In the genomic region with DNA sequence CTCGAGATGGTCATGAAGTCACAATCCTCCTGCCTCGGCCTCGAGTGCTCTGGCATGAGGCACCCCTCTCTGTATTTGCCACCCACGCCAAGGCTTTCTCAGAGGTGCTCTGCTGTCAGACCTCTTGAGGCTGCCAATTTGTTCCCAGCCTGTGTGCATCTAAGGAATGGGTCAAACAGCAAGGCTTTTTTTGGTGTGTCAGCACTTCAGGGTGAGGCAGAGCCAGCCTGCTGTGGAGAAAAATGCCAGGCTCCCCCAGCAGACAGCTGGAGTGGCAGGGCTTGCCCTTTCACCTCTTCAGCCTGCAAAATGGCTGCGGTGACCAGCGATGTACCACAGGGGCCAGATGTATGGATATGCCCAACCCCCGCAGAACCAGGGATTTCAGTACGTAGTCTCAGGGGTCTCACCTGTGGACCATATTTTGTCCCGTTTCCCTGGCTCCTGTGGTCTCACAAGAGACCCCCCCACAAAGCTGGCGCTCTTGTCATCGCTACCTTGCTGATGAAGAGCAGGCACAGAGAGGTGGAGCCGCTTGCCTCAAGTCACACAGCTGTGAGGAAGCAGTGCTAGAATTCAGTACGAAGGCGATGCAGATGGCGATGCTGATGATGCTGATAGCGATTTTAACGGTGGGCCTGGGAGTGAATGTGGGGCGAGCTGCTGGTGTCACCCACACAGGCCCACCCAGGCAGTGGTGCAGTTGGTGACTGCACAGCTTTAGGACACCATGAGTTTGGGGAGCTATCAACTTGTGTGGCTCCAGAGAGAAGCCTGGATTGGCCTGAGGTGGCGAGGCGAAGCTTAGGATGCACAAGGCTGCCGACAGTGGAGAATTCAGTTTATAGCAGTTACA, we compare ENCODE assay signal across 10 mouse cellular contexts. TPM values are rescaled to one million over a fixed set of nuclear protein-coding genes. Genes with fewer than 3 reads are reported as not detected.
A peak's percentile ranks its signal among the peaks of the same experiment; 100 is the strongest.
DNase-seq lines count a peak whose midpoint lies in the region; ATAC-seq and TF ChIP-seq lines count a peak whose summit lies in the region.
"Had no signal": no experiment of that assay in that cellular context is flagged by ENCODE, and none has a peak within 500 bp of the region (broad histone marks: within the 10 kb centered on the region; RNA-seq: fewer than 3 reads in every experiment).

No protein-coding gene starts in this region.

- peak; percentile 13 for DNase-seq in hindbrain, postnatal 0 days (ENCODE audit: low spot score)
- no peak for DNase-seq in embryonic facial prominence, embryonic 14.5 days (ENCODE audit: low spot score)
- DNase-seq in kidney, postnatal 25 days, result peak; percentile 49 to 77
- no peak for DNase-seq in ovary, postnatal 14 days (ENCODE audit: low spot score)
- DNase-seq in frontal cortex, postnatal 36 days (ENCODE audit: low spot score in 2 of 2), result no peak
- no peak for DNase-seq in gastrocnemius, postnatal 14 days

- no peaks in the 10 kb centered on the region for H3K9me3 ChIP-seq in hindbrain, postnatal 0 days (ENCODE audit: low read length)
- H3K9me3 ChIP-seq in hindbrain, embryonic 12.5 days (replicated peaks), result no peaks in the 10 kb centered on the region
- no peaks in the 10 kb centered on the region for H3K9me3 ChIP-seq in embryonic facial prominence, embryonic 14.5 days (ENCODE audit: control insufficient read depth, low read length)
- no peaks in the 10 kb centered on the region for H3K9me3 ChIP-seq in stomach, embryonic 16.5 days (replicated peaks; ENCODE audit: control insufficient read depth, low read length)
- H3K9me3 ChIP-seq: midbrain, embryonic 15.5 days had no signal

- no peak overlapping the region for H3K9ac ChIP-seq in hindbrain, postnatal 0 days (replicated peaks; ENCODE audit: low read length)
- no peak overlapping the region for H3K9ac ChIP-seq in hindbrain, embryonic 12.5 days
- H3K9ac ChIP-seq in embryonic facial prominence, embryonic 14.5 days (ENCODE audit: low read depth, low read length), result peak overlapping the region; percentile 50
- peak overlapping the region; percentile 59 for H3K9ac ChIP-seq in stomach, embryonic 16.5 days (ENCODE audit: low read length)
- H3K9ac ChIP-seq: midbrain, embryonic 15.5 days had no signal

- no peaks in the 10 kb centered on the region for H3K27me3 ChIP-seq in hindbrain, postnatal 0 days (ENCODE audit: insufficient read depth, low read length)
- H3K27me3 ChIP-seq in hindbrain, embryonic 12.5 days, result 0 out of 2 replicates have a peak, but pooled peaks cover 4% of the 10 kb centered on the region
- H3K27me3 ChIP-seq in embryonic facial prominence, embryonic 14.5 days (replicated peaks; ENCODE audit: control insufficient read depth, insufficient read depth, low read length), result no peaks in the 10 kb centered on the region
- H3K27me3 ChIP-seq in stomach, embryonic 16.5 days (ENCODE audit: control insufficient read depth, insufficient read depth, low read length), result no peaks in the 10 kb centered on the region
- H3K27me3 ChIP-seq: midbrain, embryonic 15.5 days had no signal

- no peak overlapping the region for H3K4me3 ChIP-seq in hindbrain, postnatal 0 days (ENCODE audit: low read length)
- no peak overlapping the region for H3K4me3 ChIP-seq in hindbrain, embryonic 12.5 days
- H3K4me3 ChIP-seq in embryonic facial prominence, embryonic 14.5 days (ENCODE audit: low read depth, low read length), result no peak overlapping the region
- H3K4me3 ChIP-seq in stomach, embryonic 16.5 days (replicated peaks; ENCODE audit: low read length), result no peak overlapping the region
- H3K4me3 ChIP-seq: erythroblast, embryonic 14.5 days; midbrain, embryonic 15.5 days had no signal

- no peaks in the 10 kb centered on the region for H3K36me3 ChIP-seq in hindbrain, postnatal 0 days (ENCODE audit: insufficient read depth, low read length)
- H3K36me3 ChIP-seq in hindbrain, embryonic 12.5 days, result no peaks in the 10 kb centered on the region
- no peaks in the 10 kb centered on the region for H3K36me3 ChIP-seq in embryonic facial prominence, embryonic 14.5 days (ENCODE audit: control insufficient read depth, insufficient read depth, low read length)
- no peaks in the 10 kb centered on the region for H3K36me3 ChIP-seq in stomach, embryonic 16.5 days (ENCODE audit: control insufficient read depth, insufficient read depth, low read length)
- H3K36me3 ChIP-seq: midbrain, embryonic 15.5 days had no signal

- H3K27ac ChIP-seq in hindbrain, postnatal 0 days, result no peak overlapping the region
- no peak overlapping the region for H3K27ac ChIP-seq in hindbrain, embryonic 12.5 days
- H3K27ac ChIP-seq in embryonic facial prominence, embryonic 14.5 days (replicated peaks; ENCODE audit: low read depth, low read length), result peak overlapping the region; percentile 53
- H3K27ac ChIP-seq in stomach, embryonic 16.5 days (ENCODE audit: low read length), result peak overlapping the region; percentile 86
- H3K27ac ChIP-seq: midbrain, embryonic 15.5 days had no signal

- WGBS in hindbrain, postnatal 0 days, result 76% methylated on average over 21 of the region's 21 CpGs
- WGBS in hindbrain, embryonic 12.5 days, result 69% methylated on average over 21 of the region's 21 CpGs
- WGBS in embryonic facial prominence, embryonic 14.5 days, result 66% methylated on average over 21 of the region's 21 CpGs
- 67% methylated on average over 21 of the region's 21 CpGs for WGBS in stomach, embryonic 16.5 days

- ATAC-seq in hindbrain, postnatal 0 days, result no peak
- ATAC-seq in hindbrain, embryonic 12.5 days (ENCODE audit: low FRiP score), result no peak
- no peak; the same call in 1 of the 2 replicates for ATAC-seq in embryonic facial prominence, embryonic 14.5 days (ENCODE audit: low read depth)
- 0 out of 2 replicates have a peak, but pooled peaks have one; percentile 1 for ATAC-seq in stomach, embryonic 16.5 days (ENCODE audit: insufficient read depth, low FRiP score)
- ATAC-seq: midbrain, embryonic 15.5 days had no signal

- no peaks in the 10 kb centered on the region for H3K4me1 ChIP-seq in hindbrain, postnatal 0 days (ENCODE audit: insufficient read depth, low read length)
- peaks cover 12% of the 10 kb centered on the region for H3K4me1 ChIP-seq in hindbrain, embryonic 12.5 days
- H3K4me1 ChIP-seq in embryonic facial prominence, embryonic 14.5 days (ENCODE audit: control insufficient read depth, insufficient read depth, low read length), result peaks cover 11% of the 10 kb centered on the region; the same call in 1 of the 2 replicates
- H3K4me1 ChIP-seq in stomach, embryonic 16.5 days (ENCODE audit: control insufficient read depth, insufficient read depth, low read length), result peaks cover 21% of the 10 kb centered on the region
- H3K4me1 ChIP-seq: midbrain, embryonic 15.5 days had no signal

- no peak overlapping the region for H3K4me2 ChIP-seq in hindbrain, postnatal 0 days (ENCODE audit: low read depth, low read length)
- no peak overlapping the region for H3K4me2 ChIP-seq in hindbrain, embryonic 12.5 days (replicated peaks)
- H3K4me2 ChIP-seq in embryonic facial prominence, embryonic 14.5 days (ENCODE audit: low read depth, low read length), result peak overlapping the region; percentile 30; the same call in 1 of the 2 replicates
- peak overlapping the region; percentile 42 for H3K4me2 ChIP-seq in stomach, embryonic 16.5 days (ENCODE audit: low read depth, low read length)
- H3K4me2 ChIP-seq: midbrain, embryonic 15.5 days had no signal

- no peak for TF ChIP-seq CTCF in hindbrain, postnatal 0 days (IDR thresholded peaks at IDR 0.05; ENCODE audit: low read depth)

- intact Hi-C loops in gastrocnemius, postnatal 14 days (cut with DNase I; ENCODE audit: low total_unique reads), result no loop called here

RNA-seq across cellular contexts. Expression of a gene that starts 15.3 kb away (rescaled TPM):
- 7.7 and 10.2 TPM in 2 replicates for total RNA-seq in hindbrain, postnatal 0 days (2014; rRNA removed)
- 5.2 and 6.2 TPM in 2 replicates for polyA plus RNA-seq in hindbrain, postnatal 0 days (2015; fragmentation: Nextera tagmentation; extraction: Ambion mirVana)
- 3.7 and 4.6 TPM in 2 replicates for polyA plus RNA-seq in hindbrain, embryonic 12.5 days (2016; fragmentation: Nextera tagmentation; extraction: Ambion mirVana)
- 7.4 and 8.9 TPM in 2 replicates for polyA plus RNA-seq in embryonic facial prominence, embryonic 14.5 days (2014; fragmentation: Nextera tagmentation; extraction: Ambion mirVana)
- polyA plus RNA-seq in stomach, embryonic 16.5 days (2015; fragmentation: Nextera tagmentation; extraction: Ambion mirVana), result 22.3 and 25.4 TPM in 2 replicates
- total RNA-seq in gastrocnemius, postnatal 14 days (2021), result 1 to 10 TPM; 2.4 to 3.0 TPM

Comparison
In these comparisons a context has a peak if more than half of its experiments do, and no peak if none do; other contexts are left out.
1. DNase-seq: peak in hindbrain, postnatal 0 days (single experiment) and kidney, postnatal 25 days (2 of 2); none in embryonic facial prominence, embryonic 14.5 days (single experiment), ovary, postnatal 14 days (single experiment), frontal cortex, postnatal 36 days (0 of 2) and gastrocnemius, postnatal 14 days (single experiment).
2. H3K27ac ChIP-seq: peak in embryonic facial prominence, embryonic 14.5 days (single experiment) and stomach, embryonic 16.5 days (single experiment); none in hindbrain, postnatal 0 days (single experiment) and hindbrain, embryonic 12.5 days (single experiment).
3. H3K4me2 ChIP-seq: peak in embryonic facial prominence, embryonic 14.5 days (single experiment) and stomach, embryonic 16.5 days (single experiment); none in hindbrain, postnatal 0 days (single experiment) and hindbrain, embryonic 12.5 days (single experiment).
4. H3K9ac ChIP-seq: peak in embryonic facial prominence, embryonic 14.5 days (single experiment) and stomach, embryonic 16.5 days (single experiment); none in hindbrain, postnatal 0 days (single experiment) and hindbrain, embryonic 12.5 days (single experiment).